Mouse (Mus musculus): ENCODE results near the gene Nek4. TPM values are rescaled to one million over a fixed set of nuclear protein-coding genes. Genes with fewer than 3 reads are reported as not detected.

Nek4 gene
- polyA plus RNA-seq, 1 experiment = 5.0 TPM

GRCm38 (mm10) chr14:30942254-30942653 lies 8.9 kb upstream of the Nek4 start:
- H3K4me1 ChIP-seq (ENCODE audit: control insufficient read depth, insufficient read depth, insufficient read length, low read length) = no peaks in the 10 kb centered on the region
- H3K4me3 ChIP-seq (ENCODE audit: insufficient read depth, low read depth, low read length) = no peak overlapping the region
- no peak overlapping the region for H3K27ac ChIP-seq (replicated peaks; ENCODE audit: low read depth, low read length)

- peak within 1 kb of the TSS; percentile 74 for H3K27ac ChIP-seq (replicated peaks; ENCODE audit: low read depth, low read length)
- H3K4me3 ChIP-seq (ENCODE audit: insufficient read depth, low read depth, low read length) = no peak within 1 kb of the TSS
- H3K4me1 ChIP-seq (ENCODE audit: control insufficient read depth, insufficient read depth, insufficient read length, low read length) = no peaks in the 10 kb centered on the region
These were observed 8.1 kb upstream of the Nek4 start, which contains the start of gene Itih1 for GRCm38 (mm10) chr14:30943038-30943437. TSS of gene Itih1 (minus strand) at chr14:30943289.

GRCm38 (mm10) chr14:30943860-30944674 lies 7.1 kb upstream of the Nek4 start:
- no peak overlapping the region for H3K4me3 ChIP-seq (ENCODE audit: insufficient read depth, low read depth, low read length)
- peak overlapping the region; percentile 74 for H3K27ac ChIP-seq (replicated peaks; ENCODE audit: low read depth, low read length)
- H3K4me1 ChIP-seq (ENCODE audit: control insufficient read depth, insufficient read depth, insufficient read length, low read length) = no peaks in the 10 kb centered on the region

DNA sequence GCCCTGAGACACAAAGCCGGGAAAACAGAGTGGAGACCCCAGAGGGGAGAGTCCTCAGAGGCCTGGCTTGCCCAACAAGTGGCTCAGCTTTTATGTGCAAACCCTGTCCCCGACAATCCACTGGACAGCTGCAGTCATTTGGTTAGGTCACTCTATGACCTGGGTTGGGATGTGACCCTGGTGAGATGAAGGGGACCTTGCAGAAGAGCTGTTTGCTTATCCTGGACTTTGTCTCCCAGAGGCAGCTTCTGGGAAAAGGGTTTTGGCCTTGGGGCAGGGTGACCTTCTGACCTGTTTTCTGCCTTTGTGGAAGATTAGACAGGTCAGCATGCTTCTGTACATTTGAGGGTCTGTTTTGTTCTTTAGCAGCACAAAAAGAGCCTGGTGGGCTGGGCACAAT lies 6.4 kb upstream of the Nek4 start:
- Histone ChIP-seq H3K27ac (replicated peaks; ENCODE audit: low read depth, low read length) (peak overlapping the region; percentile 74), H3K4me1 (ENCODE audit: control insufficient read depth, insufficient read depth, insufficient read length, low read length) (no peaks in the 10 kb centered on the region), H3K4me3 (ENCODE audit: insufficient read depth, low read depth, low read length) (no peak overlapping the region)

GRCm38 (mm10) chr14:30949986-30950385 lies 1.2 kb upstream of the Nek4 start:
- H3K4me1 ChIP-seq (ENCODE audit: control insufficient read depth, insufficient read depth, insufficient read length, low read length) = peaks cover 6% of the 10 kb centered on the region; the same call in 1 of the 2 replicates
- no peak overlapping the region for H3K27ac ChIP-seq (replicated peaks; ENCODE audit: low read depth, low read length)
- H3K4me3 ChIP-seq (ENCODE audit: insufficient read depth, low read depth, low read length) = no peak overlapping the region

DNA sequence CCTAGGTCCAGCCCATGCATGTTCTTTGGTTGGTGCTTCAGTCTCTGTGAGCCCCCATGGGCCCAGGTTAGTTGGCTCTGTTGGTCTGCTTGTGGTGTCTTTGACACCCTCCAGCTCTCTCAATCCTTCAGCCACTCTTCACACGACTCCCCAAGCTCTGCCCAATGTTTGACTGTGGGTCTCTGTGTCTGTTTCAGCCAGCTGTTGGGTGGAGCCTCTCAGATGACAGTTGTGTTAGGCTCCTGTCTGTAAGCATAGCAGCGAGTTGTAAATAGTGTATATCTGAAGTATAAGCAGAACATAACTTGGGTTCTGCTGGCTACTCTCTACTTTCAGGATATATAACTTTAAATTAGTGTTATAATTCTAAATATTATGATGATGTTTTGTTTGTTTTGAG lies 7.3 kb downstream of the Nek4 start:
- Histone ChIP-seq H3K27ac (replicated peaks; ENCODE audit: low read depth, low read length) (no peak overlapping the region), H3K4me3 (ENCODE audit: insufficient read depth, low read depth, low read length) (no peak overlapping the region), H3K4me1 (ENCODE audit: control insufficient read depth, insufficient read depth, insufficient read length, low read length) (no peaks in the 10 kb centered on the region)

- H3K27ac ChIP-seq (replicated peaks; ENCODE audit: low read depth, low read length) = no peak overlapping the region
- no peaks in the 10 kb centered on the region for H3K4me1 ChIP-seq (ENCODE audit: control insufficient read depth, insufficient read depth, insufficient read length, low read length)
- H3K4me3 ChIP-seq (ENCODE audit: insufficient read depth, low read depth, low read length) = no peak overlapping the region
These were observed 7.9 kb downstream of the Nek4 start for GRCm38 (mm10) chr14:30959031-30959430.

DNA sequence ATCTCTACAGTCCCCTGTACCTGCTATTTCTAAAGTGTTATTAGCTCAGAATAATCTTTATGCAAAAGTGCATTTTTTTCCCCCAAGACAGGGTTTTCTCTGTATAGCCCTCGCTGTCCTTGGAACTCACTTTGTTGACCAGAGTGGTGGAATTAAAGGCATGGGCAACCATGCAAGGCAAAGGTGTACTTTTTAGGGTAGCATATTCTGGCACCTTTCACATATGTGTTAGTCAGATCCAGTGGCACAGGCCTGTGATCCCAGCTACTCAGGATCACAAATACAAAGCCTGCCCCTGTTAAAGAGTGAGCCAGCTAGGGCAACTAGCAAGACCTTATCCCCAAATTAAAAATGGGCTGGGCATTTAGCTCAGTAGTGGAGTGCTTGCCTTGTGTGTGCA lies 9.2 kb downstream of the Nek4 start:
- Histone ChIP-seq H3K4me1 (ENCODE audit: control insufficient read depth, insufficient read depth, insufficient read length, low read length) (no peaks in the 10 kb centered on the region), H3K27ac (replicated peaks; ENCODE audit: low read depth, low read length) (no peak overlapping the region), H3K4me3 (ENCODE audit: insufficient read depth, low read depth, low read length) (no peak overlapping the region)

DNA sequence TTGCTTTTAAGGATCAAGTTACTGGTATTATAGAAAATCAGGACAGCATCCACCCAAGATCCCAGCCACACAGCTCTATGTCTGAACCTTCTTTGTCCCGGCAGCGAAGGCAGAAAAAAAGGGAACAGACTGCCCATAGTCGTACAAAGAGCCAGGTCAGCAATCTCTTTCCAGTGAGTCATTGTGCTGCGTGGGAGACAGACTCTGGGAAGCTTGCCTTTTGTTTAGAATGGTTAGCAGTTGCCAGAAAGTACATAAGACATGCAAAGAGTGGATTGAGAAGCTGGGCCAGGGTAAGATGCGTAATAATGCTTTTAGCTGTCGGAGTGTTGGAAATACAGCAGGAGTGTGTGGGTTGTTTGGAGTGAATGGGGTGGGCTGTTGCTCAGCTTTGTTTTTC lies 23.0 kb downstream of the Nek4 start:
- H3K4me1 ChIP-seq (ENCODE audit: control insufficient read depth, insufficient read depth, insufficient read length, low read length) = no peaks in the 10 kb centered on the region
- no peak overlapping the region for H3K27ac ChIP-seq (replicated peaks; ENCODE audit: low read depth, low read length)
- H3K4me3 ChIP-seq (ENCODE audit: insufficient read depth, low read depth, low read length) = no peak overlapping the region

DNA sequence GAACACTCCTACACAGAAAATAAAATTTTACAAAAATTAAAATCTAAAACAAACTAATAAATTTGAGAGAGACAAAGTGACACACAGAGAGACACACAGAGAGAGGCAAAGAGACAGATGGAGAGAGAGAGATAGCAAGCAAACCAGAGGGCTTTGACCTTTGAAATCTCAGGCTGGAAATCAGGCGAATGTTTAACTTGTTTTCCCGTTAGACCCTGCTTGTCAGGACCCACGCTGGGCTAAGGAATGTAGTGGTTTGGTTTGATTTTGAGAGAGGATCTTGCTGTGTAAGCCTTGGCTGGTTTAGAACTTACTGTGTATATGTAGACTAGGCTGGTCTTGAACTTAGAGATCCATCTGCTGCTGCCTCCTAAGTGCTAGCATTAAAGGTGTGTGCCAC lies 25.0 kb downstream of the Nek4 start:
- H3K4me3 ChIP-seq (ENCODE audit: insufficient read depth, low read depth, low read length) = no peak overlapping the region
- H3K27ac ChIP-seq (replicated peaks; ENCODE audit: low read depth, low read length) = no peak overlapping the region
- no peaks in the 10 kb centered on the region for H3K4me1 ChIP-seq (ENCODE audit: control insufficient read depth, insufficient read depth, insufficient read length, low read length)

- no peak overlapping the region for H3K27ac ChIP-seq (replicated peaks; ENCODE audit: low read depth, low read length)
- no peaks in the 10 kb centered on the region for H3K4me1 ChIP-seq (ENCODE audit: control insufficient read depth, insufficient read depth, insufficient read length, low read length)
- H3K4me3 ChIP-seq (ENCODE audit: insufficient read depth, low read depth, low read length) = no peak overlapping the region
These were observed 45.2 kb downstream of the Nek4 start for GRCm38 (mm10) chr14:30996417-30996816.

DNA sequence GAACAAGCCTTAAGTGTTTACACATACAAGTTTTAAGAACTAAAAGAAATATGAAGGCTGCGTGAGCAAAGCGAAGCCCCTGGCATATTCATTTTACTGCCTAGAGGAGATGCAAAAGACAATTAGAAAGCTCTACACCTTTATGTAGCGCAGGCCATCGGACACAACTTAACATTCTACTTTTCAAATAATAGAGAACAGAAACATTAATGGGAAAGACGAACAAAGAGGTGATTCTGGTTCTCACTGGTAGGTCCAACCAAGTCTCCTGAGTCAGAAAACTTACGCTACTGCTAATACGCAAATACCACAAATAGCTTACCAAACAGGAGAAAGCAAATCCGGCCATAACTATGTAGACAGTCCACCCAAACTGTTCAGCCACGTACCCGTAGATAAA lies 49.2 kb downstream of the Nek4 start:
- no peak overlapping the region for H3K27ac ChIP-seq (replicated peaks; ENCODE audit: low read depth, low read length)
- H3K4me3 ChIP-seq (ENCODE audit: insufficient read depth, low read depth, low read length) = peak overlapping the region; percentile 82
- H3K4me1 ChIP-seq (ENCODE audit: control insufficient read depth, insufficient read depth, insufficient read length, low read length) = peaks cover 3% of the 10 kb centered on the region

- peak overlapping the region; percentile 87 for H3K27ac ChIP-seq (replicated peaks; ENCODE audit: low read depth, low read length)
These were observed 49.7 kb downstream of the Nek4 start for GRCm38 (mm10) chr14:31000816-31001306.

DNA sequence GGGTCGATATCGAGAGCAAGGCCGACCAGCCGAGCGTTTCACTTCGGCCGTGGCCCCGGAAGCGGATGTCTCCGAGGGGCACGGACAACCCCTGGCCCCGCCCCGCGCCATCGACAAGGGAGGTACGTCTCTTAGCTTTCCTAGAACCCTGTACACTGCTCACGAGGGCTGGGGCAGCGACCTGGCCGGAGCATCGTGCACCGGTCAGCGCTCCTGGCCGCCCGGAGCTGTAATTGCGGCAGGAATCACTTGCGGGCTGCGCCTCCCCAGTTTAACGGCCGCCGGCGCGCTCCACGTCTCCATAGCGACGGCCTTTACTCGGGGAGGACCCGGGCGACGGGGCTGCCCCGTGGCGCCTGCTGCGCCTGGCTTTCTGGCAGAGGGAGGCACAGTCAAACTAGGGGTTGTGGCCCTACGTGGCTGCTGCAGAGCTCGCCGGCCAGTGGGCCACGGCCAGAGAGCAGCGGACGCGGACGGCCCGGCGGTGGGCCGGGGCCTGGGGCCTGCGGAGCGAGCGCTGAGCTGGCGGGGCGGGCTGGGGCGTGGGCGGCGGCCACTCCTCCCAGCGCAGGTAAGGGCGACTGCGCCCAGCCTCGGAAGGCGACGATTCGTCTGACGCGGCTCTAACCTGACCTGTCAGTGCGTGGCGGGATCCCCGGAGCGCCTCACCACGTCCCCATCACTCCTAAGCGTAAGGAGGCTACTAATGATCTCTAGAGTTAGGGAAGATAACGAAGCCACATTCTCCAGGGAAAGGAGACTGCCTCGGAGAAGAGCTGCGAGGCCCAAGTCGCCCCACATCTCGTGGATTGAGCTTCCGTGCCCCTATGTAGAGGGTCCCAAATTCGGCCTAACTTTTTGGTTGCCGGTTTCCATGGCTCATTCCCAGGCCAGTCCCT lies 50.4 kb downstream of the Nek4 start, which contains the start of the genes Glt8d1 and Spcs1:
Gene Glt8d1, plus strand, starts transcription at position 94 of the 899 bp plus-strand sequence.
Gene Spcs1, minus strand, starts transcription at position 366 of the 899 bp plus-strand sequence.
- Histone ChIP-seq H3K4me3 (ENCODE audit: insufficient read depth, low read depth, low read length) (peak within 1 kb of the TSS; percentile 82), H3K4me1 (ENCODE audit: control insufficient read depth, insufficient read depth, insufficient read length, low read length) (peaks cover 3% of the 10 kb centered on the region)

More at GRCm38 (mm10) chr14:31000816-31001306, 49.7 kb downstream of the Nek4 start:
- H3K4me1 ChIP-seq (ENCODE audit: control insufficient read depth, insufficient read depth, insufficient read length, low read length) = peaks cover 3% of the 10 kb centered on the region
- peak overlapping the region; percentile 82 for H3K4me3 ChIP-seq (ENCODE audit: insufficient read depth, low read depth, low read length)

DNA sequence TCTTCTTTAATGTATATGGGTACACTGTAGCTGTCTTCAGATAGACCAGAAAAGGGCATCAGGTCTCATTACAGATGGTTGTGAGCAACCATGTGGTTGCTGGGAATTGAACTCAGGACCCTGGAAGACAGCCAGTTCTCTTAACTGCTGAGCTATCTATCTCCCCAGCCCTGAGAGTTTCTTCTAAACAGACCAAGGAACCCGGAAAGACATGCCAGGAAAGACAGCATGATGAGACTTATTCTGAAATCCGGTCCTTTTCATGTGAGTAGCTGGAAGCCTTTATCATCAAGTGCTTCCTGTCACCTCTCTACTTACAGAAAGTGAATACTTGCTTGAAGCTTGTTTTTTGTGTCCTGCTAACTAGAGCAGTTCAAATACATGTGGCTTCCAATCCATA lies 53.4 kb downstream of the Nek4 start:
- Histone ChIP-seq H3K4me3 (ENCODE audit: insufficient read depth, low read depth, low read length) (no peak overlapping the region), H3K4me1 (ENCODE audit: control insufficient read depth, insufficient read depth, insufficient read length, low read length) (peaks cover 3% of the 10 kb centered on the region), H3K27ac (replicated peaks; ENCODE audit: low read depth, low read length) (no peak overlapping the region)

More for the DNA sequence above, 50.4 kb downstream of the Nek4 start, which contains the start of the genes Glt8d1 and Spcs1:
- H3K27ac ChIP-seq (replicated peaks; ENCODE audit: low read depth, low read length) = peak within 1 kb of the TSS; percentile 87
